Mouse (Mus musculus): Measurements from ENCODE around the gene Pik3r2.
"Not testable (repeated sequence)": the region's sequence is repeated elsewhere in the genome, so short reads cannot be mapped to it uniquely, and the experiment has no call there.

Gene Pik3r2
- long read RNA-seq, experiment 1, transcript Pik3r2-201 (16 exons, 3,165 nt), result major isoform, 8 of 9 reads
- long read RNA-seq, experiment 1, partial matches to known transcripts, result 1 of 9 reads
- long read RNA-seq, experiment 1, other reads (novel, unspliced or antisense), result 0 of 9 reads
- long read RNA-seq, experiment 2, transcript Pik3r2-201 (16 exons, 3,165 nt), result major isoform, 9 of 15 reads
- long read RNA-seq, experiment 2, partial matches to known transcripts, result 4 of 15 reads
- long read RNA-seq, experiment 2, other reads (novel, unspliced or antisense), result 2 of 15 reads

DNA sequence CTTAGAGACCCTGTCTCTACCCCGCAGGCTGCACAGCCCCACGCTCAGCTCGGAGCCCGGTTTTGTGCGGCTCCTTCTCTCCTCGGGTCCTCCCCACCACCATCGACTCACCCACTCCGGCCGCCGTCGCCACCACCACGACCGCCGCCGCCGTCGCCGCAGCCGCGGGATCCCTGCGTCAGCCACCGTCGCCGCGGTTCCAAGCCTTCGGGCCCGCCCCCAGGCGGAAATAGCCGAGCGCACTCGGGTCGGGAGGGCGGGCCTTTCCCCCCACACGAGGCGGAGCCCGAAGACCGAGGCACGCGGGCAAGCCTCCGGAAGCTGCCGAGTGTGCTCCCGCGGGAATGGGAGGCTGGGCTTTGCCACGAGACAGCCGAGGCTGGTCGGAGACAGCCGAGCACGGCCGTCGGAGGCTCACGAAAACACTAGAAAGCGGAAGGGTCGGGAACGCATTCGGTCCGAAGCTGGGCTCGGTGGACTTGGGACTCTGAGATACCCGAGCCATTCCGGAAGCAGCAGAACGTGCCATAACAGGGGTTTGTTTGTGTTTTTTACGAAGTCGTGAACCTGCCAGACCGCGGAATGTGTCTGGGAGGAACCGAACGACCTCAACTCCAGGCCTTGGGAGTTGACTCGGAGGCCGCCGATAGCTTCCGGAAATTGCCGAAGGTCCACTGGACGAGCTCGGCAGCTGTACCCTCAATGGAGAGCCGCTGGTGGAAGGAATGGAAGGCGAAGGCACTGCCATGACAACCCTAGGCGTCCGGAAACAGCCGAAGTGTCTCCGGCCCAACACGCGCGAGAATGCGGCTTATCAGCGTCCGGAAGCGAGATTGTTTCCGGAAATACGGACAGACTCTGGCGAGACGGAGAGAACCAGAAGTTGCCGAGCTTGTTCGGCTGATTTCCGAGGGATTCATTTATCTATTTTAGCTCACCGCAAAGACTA is at the start of gene Pik3r2:
Gene Pik3r2, minus strand, starts transcription at position 218 of the 949 bp plus-strand sequence.
- intact Hi-C loops (cut with DNase I), result no loop called here

DNA sequence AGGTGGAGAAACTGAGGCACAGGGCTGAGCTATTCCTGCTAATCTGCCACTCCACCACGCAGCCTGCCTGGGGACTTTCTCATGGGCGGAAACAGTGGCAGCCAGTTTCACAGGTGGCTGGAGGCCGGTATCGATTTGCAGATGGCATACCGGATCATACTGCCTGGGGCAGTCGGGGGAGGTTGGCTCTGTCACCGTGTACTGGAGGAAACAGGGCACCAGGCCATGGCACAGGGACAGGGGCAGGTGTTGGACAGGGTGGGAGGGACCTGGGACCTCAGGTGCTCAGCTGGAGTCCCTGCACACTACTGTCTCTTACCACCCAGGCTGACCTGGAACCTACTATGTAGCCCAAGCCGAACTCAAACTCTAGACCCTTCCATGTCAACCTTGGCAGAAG is 49.3 kb upstream of the Pik3r2 start:
- intact Hi-C loops (cut with DNase I), result no loop called here

DNA sequence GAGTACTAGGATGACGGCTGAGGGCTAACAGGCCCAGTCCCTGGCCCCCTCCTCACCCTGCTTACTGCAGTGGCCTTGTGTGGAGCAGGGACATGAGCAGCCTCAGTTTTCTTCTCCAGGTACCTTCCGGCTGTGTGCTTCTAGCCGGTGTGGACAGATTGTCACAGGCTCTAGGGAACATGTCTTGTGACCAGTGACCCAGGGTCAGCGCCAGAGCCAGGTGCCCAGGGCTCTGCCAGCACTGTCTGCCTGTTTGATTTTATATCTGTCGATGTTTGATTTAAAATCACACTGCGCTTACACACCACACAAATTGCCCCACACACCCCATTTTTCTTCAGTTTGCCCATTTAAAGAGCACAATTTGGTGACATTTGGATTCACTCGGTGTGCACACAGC is 47.3 kb upstream of the Pik3r2 start:
- intact Hi-C loops (cut with DNase I), result no loop called here

DNA sequence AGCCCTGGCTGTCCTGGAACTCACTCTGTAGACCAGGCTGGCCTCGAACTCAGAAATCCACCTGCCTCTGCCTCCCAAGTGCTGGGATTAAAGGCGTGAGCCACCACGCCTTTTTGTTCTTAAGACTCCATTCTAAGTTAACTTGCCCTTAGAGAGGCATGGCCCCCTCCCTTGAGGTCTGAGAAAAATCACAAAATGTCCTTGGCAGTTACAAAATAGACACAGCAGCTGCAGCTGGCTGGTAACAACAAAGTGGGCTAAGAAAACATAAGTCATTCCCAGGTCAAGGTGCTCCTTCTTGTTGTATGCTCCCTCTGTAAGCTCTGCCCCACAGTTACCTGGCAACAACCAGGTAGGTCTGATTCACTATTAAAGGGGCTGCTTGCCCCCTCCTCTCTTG is 46.1 kb upstream of the Pik3r2 start:
- intact Hi-C loops (cut with DNase I), result not testable (repeated sequence)

DNA sequence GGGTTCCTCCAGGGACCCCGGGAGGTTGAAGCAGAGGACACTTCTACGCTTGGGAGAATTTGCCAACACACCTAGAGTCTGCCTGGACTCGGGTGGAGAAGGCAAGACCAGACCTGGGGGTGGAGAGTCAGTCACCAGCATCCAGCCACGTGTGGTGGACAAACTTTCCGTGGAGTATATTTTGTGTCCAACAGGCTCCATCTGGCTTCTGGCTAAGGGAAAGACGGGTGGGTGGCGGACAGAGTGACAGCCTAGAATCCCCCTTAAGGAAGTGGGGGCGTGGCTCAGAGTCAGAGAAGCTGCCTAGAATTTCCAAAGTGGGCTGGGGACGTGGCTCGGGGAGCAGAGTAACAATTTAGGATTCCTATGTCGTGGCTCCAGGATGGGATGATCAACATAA is 45.5 kb upstream of the Pik3r2 start:
- intact Hi-C loops (cut with DNase I), result loop anchor here (2.0 kb wide), 1 partner anchor 19 kb away; no protein-coding TSS in a partner anchor

DNA sequence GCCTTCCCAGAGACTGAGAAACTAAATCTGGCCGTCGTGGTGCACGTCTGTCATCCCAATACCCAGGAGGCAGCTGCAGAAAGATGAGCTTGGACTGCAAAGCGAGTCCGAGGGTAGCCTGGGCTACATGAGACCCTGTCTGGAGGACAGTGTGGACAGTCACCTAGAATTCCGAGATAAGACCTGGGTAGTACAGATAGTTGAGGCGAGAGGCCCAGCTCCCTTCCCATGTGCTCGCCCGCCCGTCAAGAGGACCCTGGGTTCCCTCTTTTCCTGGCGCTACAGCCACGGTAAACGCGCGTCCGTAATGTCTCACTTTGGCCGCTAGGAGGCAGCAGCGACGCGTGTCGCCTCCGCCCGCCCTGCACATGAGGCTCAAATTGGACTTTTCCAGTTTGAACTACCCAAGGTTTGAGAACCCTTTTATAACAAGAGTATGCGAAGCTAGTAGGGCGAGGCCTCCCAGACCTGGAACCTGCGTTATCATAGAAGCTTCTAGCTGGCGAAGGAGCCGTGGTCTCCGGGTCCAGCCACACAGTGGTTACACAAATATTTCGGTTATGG is 45.0 kb upstream of the Pik3r2 start:
- intact Hi-C loops (cut with DNase I), result loop anchor here (2.0 kb wide), 1 partner anchor 19 kb away; no protein-coding TSS in a partner anchor

DNA sequence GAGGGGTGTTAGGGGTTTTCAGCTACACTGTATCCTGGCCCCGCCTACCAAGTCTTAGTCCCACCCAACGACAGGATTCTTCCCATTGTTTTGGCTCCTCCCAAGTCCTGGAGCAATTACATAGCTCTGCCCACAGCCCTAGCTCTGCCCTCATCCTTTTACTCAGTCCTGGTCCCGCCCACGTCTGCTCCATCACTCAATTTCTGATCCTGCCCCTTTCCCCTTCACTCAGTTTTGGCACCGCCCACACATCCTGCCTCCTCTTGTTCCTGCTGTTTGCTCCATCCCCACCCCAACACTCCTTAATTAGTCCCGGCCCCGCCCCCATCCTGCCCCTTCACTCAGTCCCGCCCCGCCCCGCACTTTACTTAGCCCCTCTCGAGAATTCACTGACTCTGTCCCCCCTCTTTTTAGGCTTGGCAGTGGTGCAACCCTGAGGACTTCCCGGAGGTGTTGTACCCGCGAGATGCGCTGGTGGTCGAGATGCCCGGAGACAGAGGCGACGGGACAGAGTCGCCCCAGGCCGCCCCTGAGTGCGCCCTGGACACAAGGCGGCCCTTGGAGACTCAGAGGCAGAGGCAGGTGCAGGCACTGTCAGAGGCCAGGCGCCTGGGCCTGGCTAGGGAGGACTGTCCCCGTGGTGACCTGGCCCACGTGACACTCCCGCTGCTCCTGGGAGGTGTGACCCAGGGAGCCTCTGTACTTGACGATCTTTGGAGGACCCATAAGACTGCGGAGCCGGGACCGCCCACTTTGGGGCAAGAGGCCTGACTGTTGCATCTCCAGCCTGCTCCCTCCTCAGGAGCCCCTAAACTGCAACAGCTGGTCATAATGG is 43.8 kb upstream of the Pik3r2 start:
- intact Hi-C loops (cut with DNase I), result loop anchor here (2.0 kb wide), 1 partner anchor 20 kb away; no protein-coding TSS in a partner anchor

DNA sequence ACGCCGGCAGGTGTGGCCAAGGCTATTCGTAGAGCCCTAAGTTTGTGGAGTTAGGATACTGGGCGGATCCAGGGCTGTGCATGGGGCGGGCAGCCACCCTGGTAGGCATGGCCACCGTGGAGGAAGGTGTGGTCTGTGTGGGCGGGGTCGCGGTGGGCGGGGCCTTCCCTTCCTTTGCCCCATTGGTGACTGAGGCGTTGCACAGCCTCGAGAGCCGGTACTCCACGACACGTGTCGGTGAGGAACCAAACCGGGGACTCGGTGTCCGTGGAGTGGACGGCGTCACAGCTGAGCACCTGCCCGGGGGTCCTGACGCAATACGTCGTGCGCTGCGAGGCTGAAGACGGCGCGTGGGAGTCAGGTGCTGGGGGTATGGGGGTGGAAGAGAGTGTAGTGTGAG is 40.2 kb upstream of the Pik3r2 start:
- intact Hi-C loops (cut with DNase I), result no loop called here

DNA sequence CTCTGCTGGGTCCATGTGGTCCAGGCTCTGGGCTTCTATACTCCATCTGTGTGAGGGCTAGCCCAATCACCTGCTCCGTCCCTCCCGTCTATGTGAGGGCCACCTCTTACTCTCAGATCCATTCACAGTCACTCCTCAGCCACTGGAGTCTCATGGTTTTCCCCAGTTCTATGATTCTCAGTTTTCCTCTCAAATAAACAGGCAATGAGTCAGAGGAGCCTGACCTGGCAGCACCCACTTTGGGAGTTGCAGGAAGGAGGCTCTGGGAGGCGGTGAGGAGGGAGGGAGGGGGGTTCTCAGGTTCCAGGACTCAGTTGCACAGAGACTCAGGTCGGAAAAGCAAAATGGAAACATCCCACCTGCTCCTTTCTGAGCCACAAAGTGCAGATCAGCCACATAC is 36.4 kb upstream of the Pik3r2 start:
- intact Hi-C loops (cut with DNase I), result no loop called here

DNA sequence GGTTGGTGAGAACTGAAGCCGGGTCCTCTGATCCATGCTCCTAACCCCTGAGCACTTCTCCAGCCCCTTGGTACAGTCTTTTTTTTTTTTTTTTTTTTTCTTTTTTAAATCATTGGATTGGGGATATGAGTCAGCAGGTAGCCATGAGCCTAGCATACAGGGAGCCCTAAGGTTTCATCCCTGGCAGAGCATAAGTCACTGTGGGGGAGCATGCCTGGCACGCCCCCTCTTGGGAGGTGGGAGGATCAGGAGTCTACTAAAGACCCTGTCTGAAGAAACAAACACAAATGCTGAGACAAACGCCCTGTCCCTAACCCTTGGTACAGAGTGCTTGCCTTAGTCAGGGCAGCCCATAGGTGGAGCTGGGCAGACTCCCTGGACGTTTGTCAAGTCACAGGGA is 35.5 kb upstream of the Pik3r2 start:
- intact Hi-C loops (cut with DNase I), result no loop called here

DNA sequence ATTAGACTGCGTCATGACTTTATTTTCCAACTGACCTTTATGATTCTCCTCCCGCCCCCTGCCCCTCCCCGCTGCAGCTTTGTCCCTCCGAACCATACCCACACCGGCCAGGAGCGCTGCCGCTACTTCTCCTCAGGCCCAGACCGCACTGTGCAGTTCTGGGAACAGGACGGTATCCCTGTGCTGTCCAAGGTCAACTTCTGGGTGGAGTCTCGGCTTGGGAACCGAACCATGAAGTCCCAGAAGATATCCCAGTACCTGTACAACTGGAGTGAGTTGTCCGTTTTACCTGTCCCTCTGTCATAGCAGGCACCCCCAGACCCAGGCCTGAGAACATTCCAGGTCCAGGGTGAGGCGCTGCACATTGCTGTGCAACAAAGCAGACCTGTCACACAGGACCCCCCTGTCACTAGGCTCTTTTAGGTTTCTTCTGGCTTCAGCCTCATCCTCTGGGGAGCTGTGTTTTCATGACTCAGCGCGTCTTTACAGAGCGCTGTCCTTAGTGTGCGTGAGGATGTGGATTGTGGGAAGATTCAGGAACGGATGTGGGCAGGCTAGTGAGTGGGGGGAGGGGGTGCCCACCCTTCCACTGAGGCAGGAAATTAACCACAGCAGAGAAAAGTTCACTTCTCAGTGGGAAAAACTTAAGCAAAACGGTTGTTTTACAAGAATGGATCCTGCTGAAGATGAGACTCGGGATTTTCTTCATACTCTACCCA is 34.6 kb upstream of the Pik3r2 start:
- intact Hi-C loops (cut with DNase I), result no loop called here

DNA sequence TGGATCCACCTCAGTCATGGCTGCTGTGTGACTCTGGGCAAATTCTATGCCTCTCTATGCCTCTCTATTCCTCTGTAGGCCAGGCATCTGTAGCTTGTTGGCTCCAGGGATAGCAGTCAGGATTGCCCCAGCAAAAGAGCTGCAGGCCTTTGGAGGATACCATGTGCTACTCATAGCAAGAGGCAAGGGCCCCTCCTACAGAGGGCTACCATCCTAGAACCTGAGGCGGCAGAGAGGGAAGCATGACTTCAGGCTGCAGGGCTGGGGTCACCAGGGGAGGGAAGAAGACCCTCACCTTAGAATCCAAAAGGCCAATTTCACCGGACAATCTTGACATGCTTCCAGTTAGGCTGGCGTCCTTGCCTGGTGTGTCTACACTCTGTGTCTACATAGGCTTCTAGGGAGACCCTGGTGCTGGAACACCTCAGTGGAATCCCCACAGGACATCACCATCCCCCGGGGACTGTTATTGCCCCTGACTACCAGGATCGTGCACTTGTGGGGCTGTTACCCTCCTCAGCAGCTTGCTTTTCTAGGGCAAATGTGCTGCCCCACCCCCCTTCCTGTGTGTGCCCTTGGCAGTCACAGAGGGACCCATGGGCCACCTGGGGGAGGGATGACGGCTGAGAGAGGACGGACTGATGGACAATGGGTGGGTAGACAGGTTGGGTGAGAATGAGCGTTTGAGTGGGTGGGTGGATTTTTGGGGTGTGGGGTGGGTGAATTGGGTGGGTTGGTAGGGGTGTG is 32.6 kb upstream of the Pik3r2 start:
- intact Hi-C loops (cut with DNase I), result no loop called here

DNA sequence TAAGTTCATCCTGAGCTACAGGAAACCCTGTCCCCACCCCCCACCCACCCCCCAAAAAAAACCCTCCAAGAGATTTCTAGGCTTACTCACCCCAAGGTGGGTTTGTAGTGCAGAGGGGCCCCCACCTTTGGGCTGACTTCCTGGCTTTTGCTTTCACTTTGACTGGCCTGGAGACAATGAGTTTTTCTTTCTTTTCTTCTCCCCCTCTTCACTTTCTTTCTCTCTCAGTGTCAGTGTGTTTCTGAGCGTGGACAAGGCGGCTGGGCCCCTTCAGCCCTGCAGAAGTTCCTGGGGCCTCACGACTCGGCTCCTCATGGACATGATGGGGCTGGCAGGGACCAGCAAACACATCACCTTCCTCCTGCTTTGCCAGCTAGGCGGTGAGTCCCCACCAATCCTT is 31.7 kb upstream of the Pik3r2 start, which contains the start of gene Il12rb1:
Gene Il12rb1, plus strand, starts transcription at position 211 of the 400 bp plus-strand sequence.
- intact Hi-C loops (cut with DNase I), result no loop called here

DNA sequence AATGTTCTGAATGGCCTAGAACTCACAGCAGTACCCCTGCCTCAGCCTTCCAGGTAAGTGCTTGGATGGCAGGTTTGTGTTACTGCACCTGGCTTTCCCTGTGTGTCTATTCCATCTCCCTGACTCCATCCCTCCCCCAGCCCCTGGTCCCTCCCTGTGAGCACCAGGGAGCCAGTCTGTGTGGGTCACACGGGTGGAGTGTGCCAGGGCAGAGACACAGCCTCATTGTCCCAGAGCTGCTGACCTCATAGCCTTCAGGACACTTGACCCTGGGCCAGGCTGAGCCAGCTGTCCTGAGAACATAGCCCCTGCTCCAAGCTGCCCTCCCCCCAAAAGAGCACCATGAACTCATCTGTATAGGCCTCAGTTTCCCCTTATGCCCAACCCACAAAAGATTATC is 30.8 kb upstream of the Pik3r2 start:
- intact Hi-C loops (cut with DNase I), result no loop called here

DNA sequence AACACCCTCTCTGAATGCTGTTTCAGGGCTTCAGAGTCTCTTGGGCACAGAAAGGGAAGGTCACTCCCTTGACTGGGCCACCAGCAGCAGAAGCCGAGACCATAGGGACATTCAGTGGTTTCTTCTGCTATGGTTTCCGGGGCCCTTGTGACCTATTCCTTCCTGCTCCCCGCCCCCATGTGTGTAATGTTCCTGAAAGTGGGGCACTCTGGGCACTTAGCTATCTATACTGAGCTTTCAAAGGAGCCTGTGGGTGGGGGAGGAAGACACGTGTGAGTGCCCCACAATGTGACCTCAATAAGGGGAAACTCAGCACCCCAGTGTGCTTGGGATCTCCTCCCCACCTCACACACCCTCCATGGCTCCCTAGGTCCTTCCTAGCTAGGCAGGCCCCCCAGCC is 30.0 kb upstream of the Pik3r2 start:
- intact Hi-C loops (cut with DNase I), result no loop called here

DNA sequence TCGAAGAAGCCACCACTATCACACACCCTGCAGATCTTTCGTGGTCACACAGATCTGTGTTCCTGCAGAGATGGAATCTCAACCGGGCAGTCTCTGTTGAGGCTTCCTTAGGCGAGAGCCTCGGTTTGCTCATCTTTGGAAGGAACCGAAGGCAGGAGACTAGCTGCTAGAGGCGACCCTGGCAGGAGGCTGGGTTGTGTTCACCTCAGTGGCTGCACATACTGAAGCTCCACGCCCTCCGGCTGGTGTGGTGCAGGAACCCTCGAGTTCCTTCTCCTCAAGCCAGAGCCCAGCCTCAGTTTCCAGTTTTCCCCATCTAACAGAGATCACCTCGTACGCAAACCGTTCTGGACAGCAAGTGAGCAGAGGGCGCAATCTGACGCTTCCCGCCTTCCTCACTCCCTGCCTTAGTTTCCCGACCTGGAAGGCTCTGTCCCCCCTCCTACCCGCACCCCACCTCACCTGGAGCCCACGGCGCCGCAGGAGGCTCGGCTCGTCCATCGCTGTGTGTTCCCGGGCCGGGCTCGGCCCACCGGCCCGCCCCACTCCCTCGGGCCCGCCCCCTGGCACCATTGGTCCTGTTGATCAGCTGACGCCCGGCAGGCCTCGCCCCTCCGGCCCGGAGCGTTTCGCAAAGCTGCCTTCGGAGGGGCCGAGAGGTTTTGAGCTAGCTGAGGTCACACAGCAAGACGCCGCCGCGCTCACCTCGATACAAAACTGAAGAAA is 28.1 kb upstream of the Pik3r2 start, which contains the start of gene Mast3:
Gene Mast3, minus strand, starts transcription at position 574 of the 726 bp plus-strand sequence.
- intact Hi-C loops (cut with DNase I), result no loop called here

DNA sequence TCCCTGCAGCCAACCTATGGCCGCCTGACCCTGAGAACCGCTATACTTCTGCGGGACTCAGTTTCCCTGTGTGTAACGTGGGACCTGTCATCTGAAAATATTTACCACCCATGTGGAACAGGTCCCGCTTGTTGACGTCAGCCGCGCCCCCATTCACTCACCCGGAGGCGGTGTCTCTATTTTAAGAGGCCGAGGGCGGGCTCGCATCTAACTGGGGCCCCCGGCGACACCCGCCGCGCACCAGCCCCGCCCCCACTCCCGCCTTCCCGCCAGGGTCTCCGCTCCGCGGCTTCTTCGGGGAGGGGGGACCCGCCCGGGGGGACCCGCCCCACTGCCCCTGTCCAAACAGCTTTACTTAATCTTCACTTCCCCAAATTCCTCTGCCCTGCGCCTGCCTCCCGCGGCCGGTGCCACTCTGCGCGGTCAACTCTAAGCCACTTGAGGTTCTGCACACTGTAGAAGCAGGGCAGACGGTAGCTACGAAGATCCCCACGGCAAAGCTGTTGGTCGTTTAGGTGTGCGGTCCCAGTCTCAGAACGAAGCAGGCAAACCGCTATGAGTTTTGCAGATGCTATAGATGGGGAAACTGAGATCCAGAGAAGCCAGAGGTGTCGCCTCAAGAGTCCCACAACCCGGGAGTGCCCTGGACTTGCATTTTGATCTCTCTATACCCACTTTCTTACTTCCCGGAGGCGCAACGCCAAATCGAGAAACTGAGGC is 27.4 kb upstream of the Pik3r2 start:
- intact Hi-C loops (cut with DNase I), result no loop called here
